Mouse (Mus musculus) granulocyte monocyte progenitor cell, adult 5-6 weeks (primary cell): ENCODE measurements around the gene Tctn1. TPM values are rescaled to one million over a fixed set of nuclear protein-coding genes. Genes with fewer than 3 reads are reported as not detected.

Experiments used
- ATAC-seq: replicated peaks from 2 replicates; pipeline ENCODE4 v1.8.0; 2016; ENCODE audit warnings: mild to moderate bottlenecking, moderate TSS enrichment, inconsistent platforms; ENCODE audit not compliant: poor library complexity, severe bottlenecking
- total RNA-seq, 2 experiments: library from RNA; stranded (forward) in 1 of 2; stranded (reverse) in 1 of 2; fragments of 200-712, 200-1000 nt in 1 of 2; fragments of >200 nt in 1 of 2; fragmentation: Nextera tagmentation in 1 of 2; gene quantifications; 2 replicates each; pipeline ENCODE4 v1.2.3; 2014 to 2017

Gene Tctn1
- total RNA-seq, 2 experiments from 2014 or later: 1.8 to 9.3 TPM

- ATAC-seq: no peak
Observed at GRCm38 (mm10) chr5:122249281-122249680, 15.0 kb downstream of the Tctn1 start.

GRCm38 (mm10) chr5:122247934-122248333, 16.3 kb downstream of the Tctn1 start:
- no peak for ATAC-seq

- no peak for ATAC-seq
Observed at GRCm38 (mm10) chr5:122247529-122247928, 16.7 kb downstream of the Tctn1 start.

- no peak for ATAC-seq
Observed at GRCm38 (mm10) chr5:122246547-122247167, 17.6 kb downstream of the Tctn1 start.

GRCm38 (mm10) chr5:122245186-122245585, 19.1 kb downstream of the Tctn1 start:
- ATAC-seq: peak; percentile 10; the same call in 1 of the 2 replicates

GRCm38 (mm10) chr5:122243781-122244523, 20.3 kb downstream of the Tctn1 start:
- no peak for ATAC-seq

GRCm38 (mm10) chr5:122242521-122243123, 21.6 kb downstream of the Tctn1 start:
- ATAC-seq: peak; percentile 81

- no peak for ATAC-seq
Observed at GRCm38 (mm10) chr5:122240989-122241388, 23.3 kb downstream of the Tctn1 start.

- ATAC-seq: no peak
Observed at GRCm38 (mm10) chr5:122240521-122240920, 23.7 kb downstream of the Tctn1 start.

- ATAC-seq: no peak
Observed at GRCm38 (mm10) chr5:122239618-122240017, 24.6 kb downstream of the Tctn1 start.

- ATAC-seq: no peak
Observed at GRCm38 (mm10) chr5:122237200-122237599, 27.1 kb downstream of the Tctn1 start.

GRCm38 (mm10) chr5:122235196-122235836, 28.9 kb downstream of the Tctn1 start:
- peak; percentile 10 for ATAC-seq

GRCm38 (mm10) chr5:122234319-122235195, 29.7 kb downstream of the Tctn1 start:
- peak; percentile 67 for ATAC-seq

GRCm38 (mm10) chr5:122233695-122234094, 30.6 kb downstream of the Tctn1 start:
- peak; percentile 58 for ATAC-seq

GRCm38 (mm10) chr5:122233077-122233581, 31.1 kb downstream of the Tctn1 start:
- ATAC-seq: peak; percentile 55

GRCm38 (mm10) chr5:122232004-122232403, 32.3 kb downstream of the Tctn1 start:
- ATAC-seq: no peak

GRCm38 (mm10) chr5:122231431-122231830, 32.8 kb downstream of the Tctn1 start:
- ATAC-seq: peak; percentile 32

GRCm38 (mm10) chr5:122230816-122231215, 33.4 kb downstream of the Tctn1 start:
- no peak for ATAC-seq

GRCm38 (mm10) chr5:122228772-122229171, 35.5 kb downstream of the Tctn1 start:
- ATAC-seq: no peak

GRCm38 (mm10) chr5:122228271-122228765, 35.9 kb downstream of the Tctn1 start:
- ATAC-seq: no peak
